Mouse (Mus musculus) midbrain, postnatal 0 days (tissue): ENCODE measurements at regions not wholly inside any gene's neighbourhood (a gene's known extent, or its start where the extent isn't known, plus 50 kb on each side); places are given as distances from the start of the nearest gene placed in this dataset.
"Not testable (repeated sequence)": the region's sequence is repeated elsewhere in the genome, so short reads cannot be mapped to it uniquely, and the experiment has no call there.

ENCODE experiments used
- ATAC-seq: fragments of 200-750 bp; cut with Nextera tagmentation; 2 replicates; pipeline ENCODE4 v1.8.0; 2017; ENCODE audit warnings: moderate number of reproducible peaks, mild to moderate bottlenecking, moderate TSS enrichment, moderate library complexity; ENCODE audit not compliant: low FRiP score
- DNase-seq: peaks from one replicate; pipeline ENCODE4 v3.0.0-alpha.2; 2015; ENCODE audit warnings: low spot score
- H3K27ac ChIP-seq: fragments of 300-500 bp; sonication (generic); 2 replicates; pipeline ENCODE4 v1.5.1; 2014; ENCODE audit warnings: low read depth, mild to moderate bottlenecking, low read length, mixed read lengths
- H3K27me3 ChIP-seq: fragments of 300-500 bp; sonication (generic); 2 replicates; pipeline ENCODE4 v1.6.1; 2014; ENCODE audit warnings: low read length, control low read depth, mixed read lengths; ENCODE audit not compliant: insufficient read depth
- H3K36me3 ChIP-seq: fragments of 300-500 bp; sonication (generic); 2 replicates; pipeline ENCODE4 v1.6.1; 2014; ENCODE audit warnings: low read length, control low read depth, mixed read lengths; ENCODE audit not compliant: insufficient read depth
- H3K4me1 ChIP-seq: fragments of 300-500 bp; sonication (generic); 2 replicates; pipeline ENCODE4 v1.6.1; 2014; ENCODE audit warnings: mild to moderate bottlenecking, control low read depth, antibody characterized with exemption, low read length, mixed read lengths; ENCODE audit not compliant: insufficient read depth
- H3K4me2 ChIP-seq: fragments of 300-500 bp; sonication (generic); 2 replicates; pipeline ENCODE4 v1.6.1; 2014; ENCODE audit warnings: low read depth, mild to moderate bottlenecking, low read length, mixed read lengths; ENCODE audit not compliant: poor library complexity, severe bottlenecking
- H3K4me3 ChIP-seq: fragments of 300-500 bp; sonication (generic); 2 replicates; pipeline ENCODE4 v1.5.1; 2014; ENCODE audit warnings: low read depth, mild to moderate bottlenecking, low read length, moderate library complexity
- H3K9ac ChIP-seq: fragments of 300-500 bp; sonication (generic); replicated peaks from 2 replicates; pipeline ENCODE4 v1.6.1; 2014; ENCODE audit warnings: mild to moderate bottlenecking, low read length, moderate library complexity, mixed read lengths; ENCODE audit not compliant: poor library complexity, severe bottlenecking
- H3K9me3 ChIP-seq: fragments of 300-500 bp; sonication (generic); 2 replicates; pipeline ENCODE4 v1.6.1; 2016; ENCODE audit warnings: low read length, control low read depth
- CTCF ChIP-seq: IDR thresholded peaks from 2 replicates; pipeline ENCODE4 v1.5.1; 2016; ENCODE audit warnings: antibody characterized with exemption, mild to moderate bottlenecking
- WGBS: fragments of 180-500 bp; shearing (Covaris S2); extraction: QIAGEN DNeasy Blood & Tissue Kit; methylation state at CpG from one replicate; pipeline ENCODE4 v1.1.7; 2014; 5-methylcytosine and 5-hydroxymethylcytosine counted together

GRCm38 (mm10) chr13:16464823-16465222 is 453.2 kb downstream of the Inhba start:
- Histone ChIP-seq H3K9ac (no peak overlapping the region), H3K27me3 (no peaks in the 10 kb centered on the region), H3K4me2 (no peak overlapping the region), H3K4me3 (no peak overlapping the region), H3K9me3 (no peaks in the 10 kb centered on the region), H3K27ac (no peak overlapping the region), H3K4me1 (no peaks in the 10 kb centered on the region), H3K36me3 (no peaks in the 10 kb centered on the region)
- no peak for ATAC-seq
- DNase-seq = no peak
- WGBS = 92% methylated on average over 1 of the region's 1 CpGs
- TF ChIP-seq CTCF = no peak

GRCm38 (mm10) chr13:16465317-16465716 is 453.7 kb downstream of the Inhba start:
- no peak for ATAC-seq
- no peak overlapping the region for H3K9ac ChIP-seq
- no peak for TF ChIP-seq CTCF
- no peaks in the 10 kb centered on the region for H3K36me3 ChIP-seq
- no peak overlapping the region for H3K4me3 ChIP-seq
- H3K27ac ChIP-seq = no peak overlapping the region
- no peaks in the 10 kb centered on the region for H3K4me1 ChIP-seq
- no peaks in the 10 kb centered on the region for H3K9me3 ChIP-seq
- no peak for DNase-seq
- H3K4me2 ChIP-seq = no peak overlapping the region
- 51% methylated on average over 1 of the region's 1 CpGs for WGBS
- H3K27me3 ChIP-seq = no peaks in the 10 kb centered on the region

GRCm38 (mm10) chr13:16465812-16466211 is 454.2 kb downstream of the Inhba start:
- H3K4me3 ChIP-seq = no peak overlapping the region
- ATAC-seq (no peak), DNase-seq (no peak)
- H3K4me2 ChIP-seq = no peak overlapping the region
- TF ChIP-seq CTCF = no peak
- 96% methylated on average over 1 of the region's 1 CpGs for WGBS
- no peaks in the 10 kb centered on the region for H3K27me3 ChIP-seq
- no peak overlapping the region for H3K9ac ChIP-seq
- H3K27ac ChIP-seq = no peak overlapping the region
- H3K9me3 ChIP-seq = no peaks in the 10 kb centered on the region
- H3K36me3 ChIP-seq = no peaks in the 10 kb centered on the region
- no peaks in the 10 kb centered on the region for H3K4me1 ChIP-seq

GRCm38 (mm10) chr13:16476515-16476914 is 464.9 kb downstream of the Inhba start:
- DNase-seq (no peak), ATAC-seq (no peak)
- H3K9ac ChIP-seq = no peak overlapping the region
- no peaks in the 10 kb centered on the region for H3K36me3 ChIP-seq
- H3K4me2 ChIP-seq = no peak overlapping the region
- WGBS = 79% methylated on average over 1 of the region's 1 CpGs
- no peaks in the 10 kb centered on the region for H3K4me1 ChIP-seq
- H3K4me3 ChIP-seq = no peak overlapping the region
- no peak for TF ChIP-seq CTCF
- no peaks in the 10 kb centered on the region for H3K9me3 ChIP-seq
- no peak overlapping the region for H3K27ac ChIP-seq
- no peaks in the 10 kb centered on the region for H3K27me3 ChIP-seq

GRCm38 (mm10) chr13:16487292-16487691 is 475.6 kb downstream of the Inhba start:
- Histone ChIP-seq H3K9me3 (no peaks in the 10 kb centered on the region), H3K27ac (no peak overlapping the region), H3K9ac (no peak overlapping the region), H3K4me1 (no peaks in the 10 kb centered on the region), H3K4me3 (no peak overlapping the region), H3K27me3 (no peaks in the 10 kb centered on the region), H3K36me3 (no peaks in the 10 kb centered on the region), H3K4me2 (no peak overlapping the region)
- DNase-seq = no peak
- no peak for TF ChIP-seq CTCF
- ATAC-seq = no peak

GRCm38 (mm10) chr13:16490680-16491079 is 479.0 kb downstream of the Inhba start:
- H3K4me2 ChIP-seq, DNase-seq, ATAC-seq, H3K4me1 ChIP-seq, H3K27me3 ChIP-seq, H3K9ac ChIP-seq, H3K27ac ChIP-seq, H3K9me3 ChIP-seq, H3K4me3 ChIP-seq, H3K36me3 ChIP-seq: not testable (repeated sequence)
- 57% methylated on average over 6 of the region's 6 CpGs for WGBS

GRCm38 (mm10) chr13:16498052-16498451 is 486.4 kb downstream of the Inhba start:
- no peak overlapping the region for H3K4me2 ChIP-seq
- DNase-seq (no peak), ATAC-seq (no peak)
- H3K27ac ChIP-seq = no peak overlapping the region
- no peaks in the 10 kb centered on the region for H3K9me3 ChIP-seq
- no peaks in the 10 kb centered on the region for H3K27me3 ChIP-seq
- H3K4me1 ChIP-seq = no peaks in the 10 kb centered on the region
- no peaks in the 10 kb centered on the region for H3K36me3 ChIP-seq
- TF ChIP-seq CTCF = no peak
- 50% methylated on average over 1 of the region's 1 CpGs for WGBS
- H3K9ac ChIP-seq = no peak overlapping the region
- H3K4me3 ChIP-seq = no peak overlapping the region
